Mouse (Mus musculus): ENCODE data around the gene Rxfp1.
"Not testable (repeated sequence)": the region's sequence is repeated elsewhere in the genome, so short reads cannot be mapped to it uniquely, and the experiment has no call there.

Rxfp1 gene

DNA sequence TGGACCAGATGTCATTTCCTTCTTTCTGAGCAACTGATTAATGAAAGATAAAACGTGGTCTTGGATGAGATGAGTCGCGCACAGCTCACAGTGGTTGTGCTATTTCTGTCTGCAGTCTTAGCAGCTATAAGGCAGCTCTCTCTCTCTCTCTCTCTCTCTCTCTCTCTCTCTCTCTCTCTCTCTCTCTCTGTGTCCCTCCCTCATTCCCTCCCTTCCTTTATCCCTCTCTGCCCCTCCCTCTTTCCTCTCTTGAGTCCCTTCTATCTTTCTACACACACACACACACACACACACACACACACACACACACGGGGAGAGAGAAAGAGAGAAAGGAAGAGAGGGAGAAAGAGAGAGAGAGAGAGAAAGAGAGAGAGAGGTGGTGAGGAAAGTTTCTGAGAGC lies at the start of gene Rxfp1:
TSS of gene Rxfp1 (minus strand) at position 101 of the 400 bp plus-strand sequence.
- in situ Hi-C loops (cut with MboI): no loop called here

DNA sequence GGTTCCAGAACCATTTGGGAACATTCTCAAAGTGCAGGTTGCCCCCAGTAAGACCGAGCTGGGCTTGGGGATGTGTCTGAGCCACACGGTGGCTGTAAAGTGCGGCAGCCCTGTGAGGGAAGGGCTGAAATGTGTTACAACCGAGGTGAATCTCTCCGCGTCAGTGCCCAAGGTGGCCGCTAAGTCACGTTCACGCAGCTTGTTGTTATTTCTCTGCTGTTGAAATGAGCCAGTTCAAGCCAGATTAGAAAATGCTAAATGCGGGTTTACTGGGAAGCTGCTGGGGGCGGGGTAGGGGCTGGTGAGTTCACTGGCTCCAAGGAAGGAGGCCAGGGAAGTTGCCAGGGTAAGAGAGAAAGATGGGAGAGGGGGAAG lies 46.7 kb upstream of the Rxfp1 start:
- in situ Hi-C loops (cut with MboI): no loop called here

DNA sequence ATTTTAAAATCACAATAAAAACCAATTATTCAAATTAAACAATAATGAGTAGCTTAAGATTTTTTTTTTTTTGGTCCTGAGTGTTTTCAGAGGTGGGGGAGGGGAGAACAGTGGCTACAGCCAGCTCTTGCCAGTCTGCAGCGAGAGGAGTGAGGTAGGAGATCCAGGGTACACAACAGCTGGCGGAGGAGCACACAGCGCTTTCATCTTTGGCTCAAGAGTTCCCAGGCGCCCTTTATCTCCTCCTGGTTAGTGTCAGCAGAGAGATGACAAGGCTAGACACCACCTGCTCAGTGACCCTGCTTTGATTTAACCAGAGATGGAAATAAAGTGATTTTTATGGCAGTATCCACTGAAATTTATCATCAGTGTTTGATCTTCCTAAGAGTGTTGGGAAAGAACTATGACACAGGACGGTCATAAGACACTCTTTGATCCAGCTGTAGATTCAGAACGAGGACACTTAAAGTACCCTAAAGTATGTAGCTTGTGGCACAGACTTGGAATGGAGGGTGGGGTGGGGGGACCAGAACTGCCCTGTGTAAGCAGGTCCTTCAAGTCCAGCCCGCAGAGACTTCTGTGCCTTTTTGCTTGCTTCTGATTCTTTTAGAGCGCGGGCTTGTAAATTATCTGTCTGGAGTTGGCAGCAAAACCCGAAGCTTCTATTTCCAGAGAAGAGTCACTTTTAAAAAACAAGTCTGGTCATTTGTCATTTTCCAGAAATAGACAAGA lies 46.1 kb upstream of the Rxfp1 start:
- in situ Hi-C loops (cut with MboI): no loop called here

DNA sequence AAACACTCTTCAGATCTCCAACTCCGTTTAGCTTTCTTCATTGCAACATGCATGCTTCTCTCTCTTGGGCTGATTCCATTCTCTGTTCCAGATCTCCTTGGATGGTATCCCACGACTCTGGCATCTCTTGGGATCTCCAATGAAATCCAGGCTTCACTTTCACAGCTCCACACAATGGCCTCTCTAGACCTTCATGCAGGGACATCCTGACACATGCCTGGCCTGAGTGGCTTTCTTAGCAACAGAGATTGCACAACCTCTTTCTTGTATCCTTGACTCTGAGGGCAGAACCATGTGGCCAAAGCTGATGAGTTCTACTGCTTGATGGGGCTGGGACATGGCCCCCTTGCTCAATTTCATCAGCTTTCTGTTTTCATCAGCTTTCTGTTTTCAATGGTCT lies 35.0 kb upstream of the Rxfp1 start:
- in situ Hi-C loops (cut with MboI): no loop called here

DNA sequence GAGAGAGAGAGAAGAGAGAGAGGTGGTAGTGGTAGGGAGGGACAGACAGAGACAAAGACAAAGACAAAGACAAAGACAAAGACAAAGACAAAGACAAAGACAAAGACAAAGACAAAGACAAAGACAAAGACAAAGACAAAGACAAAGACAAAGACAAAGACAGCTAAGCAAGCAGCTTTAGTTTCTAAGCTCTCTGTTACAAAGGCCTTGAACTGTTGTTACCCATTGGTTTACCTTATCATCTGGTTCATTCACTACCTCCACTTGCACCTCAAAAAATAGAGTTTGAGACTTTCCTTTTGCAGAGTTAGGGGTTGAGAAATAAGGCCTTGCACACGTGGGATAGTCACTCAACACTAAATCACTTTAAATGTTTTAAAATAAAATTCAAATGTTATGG lies 16.1 kb upstream of the Rxfp1 start:
- in situ Hi-C loops (cut with MboI): no loop called here

DNA sequence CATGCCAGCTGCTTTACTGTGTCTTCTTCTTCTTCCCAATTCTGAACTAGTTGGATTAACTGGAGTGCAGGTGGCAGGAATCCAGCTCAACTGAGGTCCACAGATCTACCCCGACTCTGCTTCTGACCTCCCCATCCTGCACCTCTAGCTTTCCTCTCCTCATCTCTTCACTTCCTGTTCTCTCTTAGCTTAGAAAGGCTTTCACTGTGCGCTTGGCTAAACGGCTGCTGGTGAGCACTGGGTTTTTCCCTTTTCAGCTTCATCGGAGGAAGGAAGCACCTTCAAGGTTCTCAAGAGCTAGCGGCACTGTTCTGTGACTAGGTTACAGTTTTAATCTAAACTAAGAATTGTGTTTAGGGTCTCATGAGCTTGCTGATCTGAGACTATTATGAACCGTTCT lies 8.9 kb upstream of the Rxfp1 start:
- in situ Hi-C loops (cut with MboI): no loop called here

DNA sequence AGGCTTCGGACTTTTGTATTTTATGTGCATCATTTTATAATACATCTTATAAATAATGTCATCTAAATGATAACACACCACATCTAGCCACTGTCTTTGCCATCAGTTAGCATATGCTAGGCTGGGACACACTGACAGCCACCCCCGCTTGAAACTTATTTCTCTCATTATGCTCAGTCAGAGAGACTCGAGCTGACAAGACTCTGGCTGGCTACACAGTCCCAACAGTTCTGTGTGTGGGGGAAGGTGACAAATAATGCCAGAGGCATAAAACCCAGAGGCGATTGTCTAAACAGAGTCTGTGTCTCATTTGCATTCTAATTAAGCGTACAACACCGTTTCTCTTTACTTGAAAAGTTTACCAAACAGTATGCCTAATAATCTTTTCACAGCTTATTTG lies 7.4 kb upstream of the Rxfp1 start:
- in situ Hi-C loops (cut with MboI): no loop called here

DNA sequence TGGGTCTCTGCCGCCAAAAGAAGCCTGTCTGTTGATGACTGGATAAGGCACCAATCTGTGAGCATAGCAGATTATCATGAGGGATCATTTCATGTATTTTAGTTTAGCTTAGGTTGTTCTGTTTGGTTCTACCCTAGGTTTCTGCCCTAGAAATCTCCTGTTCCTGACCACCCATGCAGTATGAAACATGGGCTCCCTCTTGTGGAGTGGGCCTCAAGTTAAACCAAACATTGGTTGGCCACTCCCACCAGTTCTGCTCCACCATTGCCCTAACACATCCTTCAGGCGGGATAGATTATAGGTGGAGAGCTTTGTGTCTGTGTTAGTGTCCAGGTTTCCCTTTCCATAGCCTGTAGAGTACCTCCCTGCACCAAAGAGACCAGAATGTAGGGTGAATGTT lies 6.7 kb upstream of the Rxfp1 start:
- in situ Hi-C loops (cut with MboI): no loop called here

DNA sequence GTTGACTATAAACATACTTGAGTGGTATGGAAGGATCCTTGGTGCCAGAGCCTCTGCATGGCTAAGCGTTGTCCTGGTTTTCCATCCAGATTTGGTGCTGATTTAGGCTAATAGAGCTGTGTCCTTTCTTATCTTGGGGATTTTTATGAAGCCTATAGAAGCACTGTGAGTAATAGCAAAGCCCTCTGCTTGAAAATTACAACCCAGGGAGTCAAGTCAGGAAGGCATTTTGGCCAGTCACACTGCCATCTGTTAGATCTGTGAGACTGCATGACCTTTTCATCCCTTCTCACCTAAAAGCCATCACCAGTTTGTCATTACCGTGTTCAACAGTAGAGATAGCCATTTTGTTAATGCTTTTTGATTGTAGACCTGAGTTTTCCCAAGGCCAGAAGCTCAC lies 2.7 kb upstream of the Rxfp1 start:
- in situ Hi-C loops (cut with MboI): no loop called here

DNA sequence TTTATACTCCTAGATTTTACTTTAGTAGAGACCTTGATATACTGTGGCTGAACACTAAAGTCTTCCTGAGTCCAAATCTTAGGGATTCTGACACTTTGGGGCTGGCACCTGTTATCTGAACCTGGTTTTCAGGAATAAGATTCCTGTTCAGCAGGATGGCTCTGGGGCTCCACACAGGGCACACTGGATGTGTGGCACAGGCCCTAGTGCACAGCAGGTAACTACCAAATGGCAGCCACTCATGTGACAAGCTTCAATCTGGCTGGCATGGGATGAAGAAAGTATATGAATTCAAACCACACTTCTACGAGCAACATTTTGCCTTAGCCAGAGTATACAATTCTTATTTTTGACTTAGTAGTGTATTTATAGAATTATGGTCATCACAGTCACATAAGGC lies 771 bp upstream of the Rxfp1 start:
- in situ Hi-C loops (cut with MboI): no loop called here

DNA sequence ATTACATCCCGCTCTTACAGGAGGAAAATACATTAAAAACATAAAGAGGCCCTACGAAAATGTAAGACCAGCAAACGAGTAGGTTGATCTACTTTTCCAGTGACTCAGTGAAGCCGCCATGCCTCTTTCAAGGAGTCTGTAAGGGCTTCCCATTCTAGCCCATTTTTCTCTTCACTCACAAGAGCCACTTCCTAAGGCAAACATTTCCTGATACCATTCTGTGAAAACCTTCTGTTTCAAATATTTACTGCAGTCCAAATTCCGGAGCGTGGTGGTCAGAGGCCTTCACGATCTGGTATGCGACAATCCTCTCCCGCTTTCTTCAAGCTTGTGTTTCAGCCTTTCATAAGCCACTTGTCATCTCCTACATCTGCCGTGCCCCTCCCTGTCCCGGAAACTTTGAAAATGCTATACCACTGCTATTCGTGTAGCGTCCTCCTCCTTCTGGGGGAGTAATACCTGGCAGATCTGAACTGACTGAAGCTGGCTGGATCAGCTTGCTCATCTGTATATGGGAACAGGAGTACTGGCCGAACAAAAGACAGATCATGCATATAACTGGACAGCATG lies 11.1 kb downstream of the Rxfp1 start:
- in situ Hi-C loops (cut with MboI): no loop called here

DNA sequence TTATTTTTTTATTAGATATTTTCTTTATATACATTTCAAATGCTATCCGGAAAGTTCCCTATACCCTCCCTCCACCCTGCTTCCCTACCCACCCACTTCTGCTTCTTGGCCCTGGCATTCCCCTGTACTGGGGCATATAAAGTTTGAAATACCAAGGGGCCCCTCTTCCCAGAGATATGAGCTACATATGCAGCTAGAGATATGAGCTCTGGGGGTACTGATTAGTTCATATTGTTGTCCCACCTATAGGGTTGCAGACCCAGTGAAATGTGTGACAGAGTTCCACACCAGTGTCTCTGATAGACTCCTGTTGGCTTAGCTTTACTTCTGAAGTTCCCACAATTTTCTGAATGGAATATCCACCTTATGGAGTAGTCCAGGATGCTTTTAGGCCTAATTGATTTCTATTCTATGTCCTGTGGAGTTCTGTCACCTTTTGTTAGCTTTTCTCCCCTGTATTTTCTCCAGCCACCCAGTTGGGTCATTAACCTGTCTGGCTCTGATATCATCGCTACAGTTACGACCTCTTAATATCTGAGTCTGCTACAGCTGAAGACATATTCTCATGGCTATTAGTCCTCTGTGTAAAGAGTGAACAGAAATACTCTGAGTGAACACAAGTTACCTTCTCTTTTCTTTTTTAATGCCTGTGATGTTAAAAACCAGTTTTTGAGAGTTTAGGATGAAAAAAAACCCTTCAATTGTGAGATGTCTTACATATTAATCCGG lies 16.8 kb downstream of the Rxfp1 start:
- in situ Hi-C loops (cut with MboI): no loop called here

DNA sequence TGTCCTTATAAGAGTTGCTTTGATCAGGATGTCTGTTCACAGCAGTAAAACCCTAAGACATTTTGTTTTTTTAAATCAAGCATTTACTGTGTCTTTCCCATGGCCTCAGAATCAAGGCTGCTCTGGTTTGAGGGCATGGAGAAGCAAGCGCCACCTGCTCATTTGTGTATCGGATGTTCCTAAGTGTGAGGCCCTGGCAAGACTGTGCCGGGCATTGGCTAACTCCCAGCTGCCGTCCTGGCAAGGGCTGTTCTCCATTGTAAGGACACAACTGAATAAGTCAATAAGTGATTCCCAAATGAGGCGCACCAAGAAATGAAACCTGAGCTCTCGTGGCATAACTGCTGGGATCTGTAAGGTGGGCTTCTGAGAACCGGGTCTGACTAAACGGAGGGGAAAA lies 31.2 kb downstream of the Rxfp1 start:
- in situ Hi-C loops (cut with MboI): no loop called here

DNA sequence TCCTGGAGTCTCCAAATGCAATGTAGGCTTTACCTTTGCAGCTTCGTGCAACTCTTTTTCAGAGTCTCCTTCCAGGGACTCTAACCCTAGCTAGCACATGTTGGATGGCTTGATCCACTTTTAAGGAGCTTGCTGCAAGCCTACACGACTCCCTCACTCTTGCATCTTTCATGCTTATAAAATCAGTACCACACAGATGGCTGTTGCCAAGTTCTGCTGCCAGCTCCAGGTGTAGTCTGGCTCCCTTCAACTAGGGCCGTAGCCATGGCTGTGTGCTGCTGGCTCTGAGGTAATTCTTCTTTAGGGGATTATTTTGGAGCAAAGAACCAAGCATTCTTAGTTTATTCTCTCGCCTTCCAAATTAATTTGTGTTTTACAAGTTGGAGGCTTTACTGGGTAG lies 34.5 kb downstream of the Rxfp1 start:
- in situ Hi-C loops (cut with MboI): no loop called here

DNA sequence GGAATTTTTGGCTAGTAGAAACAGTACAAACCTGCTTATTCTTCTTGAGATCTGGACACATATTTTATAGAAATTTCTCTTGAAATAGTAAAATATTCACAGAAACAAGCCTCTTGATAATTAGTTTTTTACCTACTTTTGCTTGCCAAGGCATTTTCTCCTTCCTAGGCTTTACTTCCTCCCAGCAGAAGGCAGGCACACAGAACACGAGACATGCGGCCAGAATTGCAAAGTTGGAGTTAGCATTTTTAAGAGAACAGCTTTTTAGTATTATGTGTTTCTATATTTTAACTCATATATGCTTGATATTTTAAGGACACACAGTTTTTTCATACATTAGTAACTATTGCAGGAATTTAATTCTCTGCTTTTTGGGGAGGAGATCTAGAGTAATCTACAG lies 45.7 kb downstream of the Rxfp1 start:
- in situ Hi-C loops (cut with MboI): no loop called here

DNA sequence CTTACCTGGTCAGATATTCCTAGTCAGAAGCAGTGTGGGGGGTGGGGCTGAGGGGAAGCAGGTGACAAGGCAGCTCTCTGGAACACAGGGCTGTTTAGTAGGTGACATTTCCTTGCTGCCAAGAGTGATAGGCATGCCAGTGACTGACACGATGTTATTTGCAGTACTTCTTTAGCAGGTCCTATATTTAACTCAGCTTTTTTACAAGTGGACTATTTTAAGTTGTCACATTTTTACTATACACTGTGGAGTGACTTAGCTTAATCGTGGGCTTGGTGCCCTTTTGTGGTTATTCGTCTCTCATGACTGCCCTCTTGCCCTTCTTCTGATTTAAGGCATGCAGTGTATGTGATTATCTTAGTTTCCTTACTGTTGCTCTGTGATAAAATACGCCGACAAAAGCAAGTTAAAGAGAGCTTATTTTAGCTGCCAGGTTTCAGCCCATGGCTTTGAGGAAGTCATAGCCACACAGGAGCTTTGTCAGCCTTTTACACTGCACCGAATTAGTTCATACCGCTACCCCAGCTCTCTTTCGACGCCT lies 47.5 kb downstream of the Rxfp1 start:
- in situ Hi-C loops (cut with MboI): no loop called here

DNA sequence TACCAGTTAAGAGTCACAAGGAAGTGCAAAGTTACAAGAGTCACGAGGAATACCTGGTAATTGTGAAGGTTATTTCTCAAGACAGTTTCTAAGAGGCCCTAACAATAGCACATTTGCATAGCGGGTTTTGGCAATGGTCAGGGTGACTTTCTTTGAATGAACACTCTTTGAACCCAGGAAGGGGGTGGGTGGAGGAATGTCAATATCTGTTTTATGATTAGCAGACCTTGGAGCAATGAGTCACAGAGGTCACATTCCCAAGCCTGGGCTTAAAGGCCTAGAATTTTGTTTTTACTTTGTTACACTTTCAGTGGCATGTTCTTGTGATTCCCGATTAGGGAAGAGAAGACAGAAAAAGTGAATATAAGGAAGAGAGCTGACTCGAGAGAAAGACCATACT lies 49.6 kb downstream of the Rxfp1 start:
- in situ Hi-C loops (cut with MboI): not testable (repeated sequence)

DNA sequence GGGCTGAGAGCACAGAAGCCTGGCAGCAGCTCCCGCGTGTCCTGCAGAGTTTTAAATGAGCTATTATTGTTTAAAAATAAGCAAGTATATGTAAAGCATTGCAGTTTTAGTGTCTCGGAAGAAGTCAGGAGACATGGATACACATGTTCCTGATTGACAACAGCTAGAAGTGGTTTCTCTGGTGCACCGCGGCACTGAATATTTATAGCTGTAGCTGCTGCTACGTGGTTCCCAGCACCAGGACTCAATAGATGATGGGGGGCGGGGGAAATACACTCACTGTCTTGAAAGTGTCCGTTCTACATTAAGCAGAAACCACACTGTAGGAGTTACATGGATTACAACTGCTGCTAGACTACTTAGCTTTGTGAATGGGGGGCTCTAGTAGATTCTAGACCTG lies 54.2 kb downstream of the Rxfp1 start:
- in situ Hi-C loops (cut with MboI): no loop called here

DNA sequence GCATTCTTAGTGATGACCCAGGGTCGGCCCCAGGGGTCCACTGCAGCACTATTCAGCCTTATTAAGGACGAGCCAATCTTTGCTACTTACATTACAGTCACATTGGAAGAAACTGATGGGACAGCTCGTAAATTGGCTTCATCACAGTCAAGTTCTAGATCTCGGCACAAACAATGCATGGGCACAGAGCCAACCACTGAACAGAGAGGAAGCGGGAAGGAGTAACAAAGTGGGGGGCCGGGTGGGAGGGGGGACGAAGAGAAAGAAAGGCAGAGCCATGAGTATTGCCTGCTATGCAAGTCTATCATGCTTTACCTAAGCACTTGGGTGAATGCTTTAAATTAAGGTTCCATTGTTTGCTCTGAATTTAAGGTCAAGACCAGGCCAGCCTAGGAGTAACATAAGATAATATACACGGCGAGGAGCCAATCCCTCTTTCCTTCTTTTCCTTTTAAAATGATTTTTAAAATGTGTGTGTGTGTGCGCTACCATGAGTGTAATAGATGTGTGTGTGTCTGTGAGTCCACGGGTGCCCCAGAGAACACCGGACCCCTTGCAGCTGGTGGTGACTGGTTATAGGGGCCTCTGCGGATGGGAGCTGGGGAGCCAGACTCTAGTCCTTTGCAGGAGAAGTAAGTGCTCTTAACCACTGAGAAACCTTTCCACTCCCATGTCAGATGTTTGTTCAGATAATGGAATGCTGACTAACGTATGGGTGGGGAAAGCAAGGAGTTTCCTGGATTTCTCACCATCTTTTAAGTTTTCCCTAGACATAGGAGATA lies 55.1 kb downstream of the Rxfp1 start:
- in situ Hi-C loops (cut with MboI): no loop called here

DNA sequence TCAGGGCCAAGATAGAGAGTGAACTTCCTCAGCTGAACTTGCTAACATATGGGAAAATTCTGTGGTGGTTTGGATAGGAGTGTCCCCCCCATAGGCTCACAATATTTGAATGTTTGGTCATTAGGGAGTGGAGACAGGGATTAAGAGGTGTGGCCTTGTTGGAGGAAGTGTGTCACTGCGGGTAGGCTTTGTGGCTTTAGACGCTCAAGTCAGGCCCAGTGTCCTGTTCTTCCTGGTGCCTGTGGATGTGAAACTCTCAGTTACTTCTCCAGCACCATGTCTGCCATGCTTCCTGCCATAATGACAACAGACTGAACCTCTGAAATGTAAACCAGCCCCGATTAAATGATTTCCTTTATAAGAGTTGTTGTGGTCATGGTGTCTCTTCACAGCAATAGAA lies 61.3 kb downstream of the Rxfp1 start:
- in situ Hi-C loops (cut with MboI): loop anchor here (5.0 kb wide), 1 partner anchor 136 kb away; no protein-coding TSS in a partner anchor

DNA sequence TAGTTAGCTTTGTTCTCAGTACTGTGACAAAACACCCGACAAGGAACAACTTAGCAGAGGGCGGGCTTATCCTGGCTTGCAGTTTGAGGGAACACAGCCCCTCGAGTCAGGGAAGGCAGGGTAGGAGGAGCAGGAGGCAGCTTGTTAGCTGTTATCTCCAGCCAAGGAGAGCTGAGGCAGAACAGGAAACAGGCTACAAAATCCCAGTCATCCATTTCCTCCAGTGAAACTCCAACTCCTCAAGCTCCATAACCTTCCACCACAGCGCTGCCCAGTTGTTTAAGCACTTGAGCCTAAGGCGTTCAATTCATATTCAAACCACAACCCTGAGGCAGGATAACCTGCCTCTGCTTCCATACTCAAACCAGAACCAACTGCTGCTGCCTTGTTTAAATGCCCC lies 63.0 kb downstream of the Rxfp1 start:
- in situ Hi-C loops (cut with MboI): loop anchor here (5.0 kb wide), 1 partner anchor 138 kb away; no protein-coding TSS in a partner anchor

DNA sequence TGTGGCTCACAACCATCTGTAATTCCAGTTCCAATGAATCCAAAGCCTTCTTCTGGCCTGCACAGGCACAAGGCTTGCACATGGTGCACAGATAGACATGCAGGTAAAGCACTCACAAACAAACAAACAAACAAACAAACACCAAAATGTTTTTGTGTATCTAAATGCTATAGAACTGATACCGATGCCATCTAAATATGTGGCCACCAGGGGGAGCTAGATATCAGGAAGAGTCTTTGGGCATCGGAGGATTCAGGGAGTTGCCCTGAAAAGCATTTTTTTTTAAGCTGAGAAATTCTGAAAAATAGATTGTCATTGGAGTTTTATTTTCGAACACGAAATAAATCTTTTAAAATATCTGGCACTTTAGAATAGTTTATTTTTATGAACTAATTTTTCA lies 64.6 kb downstream of the Rxfp1 start:
- in situ Hi-C loops (cut with MboI): no loop called here
